Mouse (Mus musculus) frontal cortex, postnatal 10 days (tissue): ENCODE results near the gene Scpep1.
"Not testable (repeated sequence)": the region's sequence is repeated elsewhere in the genome, so short reads cannot be mapped to it uniquely, and the experiment has no call there.

Experiments used
- DNase-seq, 2 experiments: peaks; one replicate each; pipeline ENCODE4 v3.0.0; 2022; ENCODE audit warnings: low spot score in 2 of 2, mixed read lengths in 1 of 2

The Scpep1 gene

DNA sequence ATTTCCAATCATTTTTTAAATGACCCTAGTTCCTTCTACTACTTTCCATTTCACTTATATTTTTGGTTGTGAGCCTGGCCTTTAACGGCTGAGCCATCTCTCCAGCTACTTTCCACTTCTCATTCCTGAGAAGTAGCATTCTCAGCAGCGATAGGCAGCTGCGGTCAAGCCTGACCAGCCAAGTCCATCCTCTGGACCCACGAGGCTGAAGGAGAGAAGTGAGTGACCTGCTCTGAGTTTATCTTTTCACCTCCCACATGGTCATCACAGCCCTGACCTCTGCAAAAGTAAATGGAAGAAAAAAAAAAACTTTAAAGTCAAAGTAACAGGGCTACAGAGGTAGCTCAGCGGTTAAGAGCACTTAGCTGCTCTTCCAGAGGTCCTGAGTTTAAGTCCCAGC, 28.7 kb downstream of the Scpep1 start:
- no peak for DNase-seq

DNA sequence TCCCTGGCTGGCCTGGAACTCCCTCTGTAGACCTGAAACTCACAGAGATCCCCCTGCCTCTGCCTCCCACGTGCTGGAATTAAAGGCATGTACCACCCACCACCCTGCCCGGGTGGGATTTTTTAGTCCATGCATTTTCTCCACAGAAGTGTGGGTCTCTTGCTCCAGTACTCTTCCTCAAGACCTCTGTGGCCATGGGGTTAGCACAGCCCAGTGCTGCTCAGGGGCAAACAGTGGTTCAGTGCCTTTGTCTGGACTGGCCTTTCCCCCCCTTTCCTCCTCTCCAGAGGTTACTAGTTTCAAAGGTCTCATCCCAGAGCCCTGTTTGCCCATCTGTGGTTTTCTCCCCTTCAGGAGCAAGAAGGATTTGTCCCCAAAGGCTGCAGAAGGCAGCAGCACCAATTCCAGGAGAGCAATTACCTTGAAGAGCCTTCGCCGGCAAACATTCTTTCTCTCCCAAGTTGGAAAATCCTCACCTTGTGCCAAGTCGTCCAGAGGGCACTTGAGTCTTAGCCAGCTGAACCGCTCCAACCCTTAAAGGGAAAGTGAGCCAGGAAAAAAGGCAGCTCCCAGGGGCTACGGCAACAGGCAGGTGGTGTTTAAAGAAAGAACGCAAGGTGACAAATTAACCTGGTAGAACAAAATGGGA, 45.8 kb downstream of the Scpep1 start:
- DNase-seq = no peak

DNA sequence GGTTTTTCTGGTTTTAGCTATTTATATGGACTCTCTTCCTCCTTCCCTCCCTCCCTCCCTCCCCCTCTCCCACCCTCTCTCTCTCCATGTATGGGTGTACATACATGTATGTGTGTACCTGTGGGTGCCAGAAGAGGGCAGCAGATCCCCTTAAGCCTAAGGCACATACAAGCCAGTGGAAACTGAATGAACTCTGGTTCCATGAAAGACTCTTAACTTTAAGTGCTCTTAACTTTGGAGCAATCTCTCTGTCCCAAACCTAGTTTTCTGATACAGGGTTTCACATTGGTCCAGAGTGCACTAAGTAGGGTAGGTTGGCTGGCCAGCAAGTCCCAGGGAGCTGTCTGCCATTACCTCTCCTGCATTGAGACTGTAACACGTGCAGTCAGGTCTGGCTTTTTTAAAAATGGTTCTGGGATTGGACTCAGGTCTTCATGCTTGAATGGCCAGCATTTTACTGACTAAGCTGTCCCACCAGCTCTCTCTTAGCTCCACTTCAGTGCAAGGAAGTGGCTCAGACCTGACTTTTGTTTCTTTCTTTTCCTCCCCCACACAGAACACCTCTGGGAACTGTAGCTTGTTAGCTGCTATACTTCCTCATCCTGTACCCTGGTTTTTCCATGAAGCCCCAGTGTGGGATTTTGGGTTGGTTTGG, 46.6 kb downstream of the Scpep1 start:
- DNase-seq = peak; percentile 29

DNA sequence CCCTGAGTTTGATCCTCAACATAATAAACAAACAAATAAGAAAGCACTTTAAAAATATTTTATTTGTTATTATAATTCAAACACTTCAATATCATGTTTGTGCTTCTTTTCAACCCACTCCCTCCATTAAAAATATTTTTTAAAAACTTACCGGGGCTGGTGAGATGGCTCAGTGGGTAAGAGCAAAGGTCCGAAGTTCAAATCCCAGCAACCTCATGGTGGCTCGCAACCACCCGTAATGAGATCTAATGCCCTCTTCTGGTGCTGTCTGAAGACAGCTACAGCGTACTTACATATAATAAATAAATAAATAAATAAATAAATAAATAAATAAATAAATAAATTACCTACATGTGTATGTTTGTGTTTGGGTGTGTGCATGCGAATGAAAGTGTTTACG, 47.4 kb downstream of the Scpep1 start:
- no peak for DNase-seq

DNA sequence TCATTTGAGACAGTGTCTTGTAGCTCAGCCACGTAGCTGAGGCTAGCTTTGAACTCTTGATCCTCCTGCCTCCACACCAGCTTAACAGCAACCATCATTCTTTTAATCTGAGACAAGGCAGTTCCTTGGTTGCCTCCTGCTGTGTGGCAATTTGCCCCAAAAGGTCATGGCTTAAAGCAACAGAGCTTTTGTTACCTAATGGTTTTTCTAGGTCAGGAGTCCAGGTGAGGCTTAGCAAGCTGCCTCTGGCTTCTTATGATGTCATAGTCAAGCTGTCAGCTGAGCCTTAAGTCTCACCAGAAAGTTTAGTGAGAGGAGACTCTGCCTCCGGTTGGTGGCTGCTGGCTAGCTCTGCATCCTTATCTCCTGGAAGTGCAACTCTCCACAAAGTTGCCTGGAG, 49.6 kb downstream of the Scpep1 start:
- DNase-seq = no peak

DNA sequence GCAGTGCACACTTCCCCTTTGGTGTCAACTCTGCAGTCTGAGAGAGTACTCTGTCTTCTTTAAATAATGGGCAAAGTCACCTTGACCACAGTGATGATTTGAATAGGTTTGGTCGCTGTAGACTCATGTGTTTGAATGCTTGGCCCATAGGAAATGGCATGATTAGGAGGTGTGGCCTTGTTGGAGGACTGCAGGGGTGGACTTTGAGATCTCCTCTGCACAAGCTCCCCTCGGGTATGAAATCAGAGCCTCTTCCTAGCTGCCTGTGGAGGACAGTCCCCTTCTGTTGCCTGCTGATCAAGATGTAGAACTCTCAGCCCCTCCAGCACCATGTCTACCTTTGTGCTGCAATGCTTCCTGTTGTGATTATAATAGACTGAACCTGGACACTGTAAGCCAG, 51.2 kb downstream of the Scpep1 start:
- DNase-seq = no peak

DNA sequence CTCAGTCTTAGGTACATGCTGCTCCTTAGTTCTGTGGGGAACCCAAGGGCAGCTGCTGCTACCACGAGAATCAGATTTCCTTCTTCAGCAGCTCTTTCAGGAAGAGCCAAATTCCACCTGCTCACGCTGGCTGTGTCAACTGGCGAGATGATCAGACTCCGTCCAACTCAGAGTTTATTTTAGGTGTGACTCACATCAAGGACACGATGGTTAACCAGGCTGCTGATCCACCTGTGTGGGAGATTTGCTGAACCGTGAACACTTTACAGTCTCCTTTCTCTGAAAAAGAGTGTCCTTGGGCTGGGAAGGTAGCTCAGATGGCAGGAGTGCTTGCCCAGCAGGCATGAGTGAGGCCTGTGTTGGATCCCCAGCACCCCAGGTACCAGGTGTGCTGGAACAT, 52.5 kb downstream of the Scpep1 start:
- DNase-seq = no peak

DNA sequence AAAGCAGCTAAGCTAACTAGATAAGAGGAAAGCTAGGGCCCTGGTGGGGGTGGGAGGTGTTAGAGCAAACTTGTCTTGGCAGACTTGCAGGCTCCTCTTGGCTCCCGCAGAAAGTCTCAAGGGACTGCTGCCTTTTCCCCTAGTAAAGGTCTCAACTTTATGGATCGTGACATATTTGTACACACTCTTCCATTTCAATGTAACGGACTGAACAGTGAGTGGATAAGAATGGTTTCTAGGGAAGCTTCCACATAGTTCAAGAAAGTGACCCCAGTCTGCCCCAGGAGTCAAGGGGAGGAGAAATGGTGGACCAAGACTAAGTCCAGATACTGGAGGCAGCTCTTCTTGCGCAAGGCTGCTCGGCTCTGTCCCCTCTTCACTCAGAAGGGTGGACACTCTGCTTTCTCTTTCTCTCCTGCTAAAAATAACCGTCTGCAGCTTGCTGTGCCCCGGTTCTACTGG, 53.9 kb downstream of the Scpep1 start:
- DNase-seq = no peak

DNA sequence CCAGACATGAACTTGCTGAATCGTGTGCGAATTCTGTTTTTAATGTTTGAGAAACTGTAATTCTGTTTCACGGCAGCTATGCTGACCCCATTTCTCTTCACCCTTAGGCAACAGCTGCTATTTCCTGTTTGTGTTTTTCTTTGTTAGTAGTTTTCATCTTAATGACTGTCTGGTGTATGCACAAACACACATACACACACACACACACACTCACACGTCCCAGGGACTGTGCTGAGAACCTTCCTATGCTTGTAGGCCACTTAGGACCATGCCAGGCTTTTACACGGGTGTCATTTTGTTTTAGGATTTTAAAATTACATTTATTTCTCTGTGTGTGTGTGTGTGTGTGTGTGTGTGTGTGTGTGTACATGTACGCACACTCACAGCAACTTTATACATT, 55.7 kb downstream of the Scpep1 start:
- DNase-seq = no peak

DNA sequence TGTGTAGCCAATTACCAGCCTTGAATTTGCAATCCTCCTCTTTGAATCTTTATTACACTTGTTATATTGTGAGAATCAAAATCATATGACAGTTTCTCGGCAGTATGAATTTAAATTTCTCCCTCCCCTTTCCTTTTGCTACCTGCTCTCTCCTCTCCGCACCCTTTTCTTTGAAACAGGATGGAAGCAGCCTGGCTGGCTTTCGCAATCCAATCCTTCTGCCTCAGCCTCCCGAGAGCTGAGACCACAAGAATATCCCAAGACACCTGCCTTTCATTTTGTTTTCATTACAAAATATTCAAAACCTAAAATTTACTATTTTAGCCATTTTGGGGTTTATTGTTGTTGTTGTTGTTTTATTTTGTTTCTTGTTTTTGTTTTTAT, 56.9 kb downstream of the Scpep1 start:
- DNase-seq = no peak

DNA sequence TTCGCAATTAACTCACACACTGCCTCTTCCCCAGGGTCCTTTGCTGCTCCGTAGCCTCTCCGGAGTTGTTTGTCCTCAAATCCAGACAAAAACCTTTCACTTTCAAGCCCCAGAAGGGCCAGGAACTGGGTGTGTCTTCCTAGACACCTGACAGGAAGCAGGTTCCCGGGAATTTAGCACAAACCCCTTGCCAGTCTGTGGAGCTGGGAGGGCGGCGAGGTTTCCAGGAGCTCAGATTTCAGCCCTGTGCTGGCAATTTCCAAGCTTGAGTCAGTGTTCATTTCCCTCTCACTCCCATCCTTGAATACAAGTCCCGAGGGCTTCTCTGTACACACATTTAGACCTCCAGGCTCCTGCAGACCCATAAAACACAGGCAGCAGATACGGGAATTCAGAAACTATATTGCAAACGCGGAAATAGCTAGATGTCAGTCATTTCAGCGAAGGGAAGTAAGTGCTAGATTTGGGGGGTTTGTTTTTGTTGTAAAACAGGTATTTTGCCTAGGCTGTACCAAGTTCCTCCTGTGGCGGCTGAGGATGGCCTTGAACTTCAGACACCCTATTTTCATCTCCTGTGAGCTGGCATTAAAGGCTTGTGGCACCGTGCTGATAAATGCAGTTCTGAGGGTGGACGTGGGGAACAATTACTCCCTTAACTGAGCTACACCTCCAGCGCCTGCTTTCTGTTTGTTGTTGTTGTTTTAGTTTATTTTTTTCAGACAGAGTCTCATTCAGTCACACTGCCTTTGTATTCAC, 57.5 kb downstream of the Scpep1 start:
- DNase-seq = no peak

DNA sequence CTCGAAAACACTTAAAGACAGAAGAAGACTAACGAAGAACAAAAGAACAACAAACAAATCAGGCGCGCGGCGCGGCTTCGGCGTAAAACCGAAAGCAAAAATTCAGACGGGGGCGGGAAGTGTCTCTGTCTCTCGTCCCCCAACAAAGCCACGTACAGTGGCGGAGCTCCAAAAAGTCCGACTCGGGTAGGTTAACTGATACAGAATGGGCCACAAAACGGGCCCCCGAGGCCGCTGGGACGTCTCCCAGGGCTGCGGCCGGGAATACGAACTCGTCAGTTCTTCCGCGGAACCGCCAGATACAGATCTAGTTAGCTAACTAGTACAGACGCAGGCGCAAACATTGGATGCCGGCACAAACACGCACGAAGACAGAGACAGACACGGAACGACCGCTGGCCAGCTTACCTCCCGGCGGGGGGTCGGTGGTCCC, 59.4 kb downstream of the Scpep1 start:
- peak; percentile 38 to 49 for DNase-seq

DNA sequence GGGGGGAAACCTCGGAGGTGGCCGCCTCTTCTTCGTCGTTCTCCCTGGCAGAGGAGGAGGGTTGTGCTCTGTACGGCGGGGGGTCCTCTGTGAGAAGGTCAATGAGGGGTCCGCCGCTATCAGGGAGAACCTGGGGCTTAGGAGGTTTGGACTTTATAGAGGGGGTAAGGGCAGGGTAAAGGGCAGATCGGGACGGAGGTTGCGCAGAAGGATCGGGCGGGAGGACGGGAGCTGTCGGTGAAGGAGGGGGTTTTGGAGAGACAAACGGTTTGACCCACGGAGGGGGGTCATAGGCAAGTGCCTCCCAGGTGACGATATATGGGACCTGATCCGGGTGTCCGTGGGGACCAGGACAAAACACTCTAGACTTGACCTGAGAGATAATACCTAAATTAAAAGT, 60.0 kb downstream of the Scpep1 start:
- peak; percentile 18 to 21 for DNase-seq

DNA sequence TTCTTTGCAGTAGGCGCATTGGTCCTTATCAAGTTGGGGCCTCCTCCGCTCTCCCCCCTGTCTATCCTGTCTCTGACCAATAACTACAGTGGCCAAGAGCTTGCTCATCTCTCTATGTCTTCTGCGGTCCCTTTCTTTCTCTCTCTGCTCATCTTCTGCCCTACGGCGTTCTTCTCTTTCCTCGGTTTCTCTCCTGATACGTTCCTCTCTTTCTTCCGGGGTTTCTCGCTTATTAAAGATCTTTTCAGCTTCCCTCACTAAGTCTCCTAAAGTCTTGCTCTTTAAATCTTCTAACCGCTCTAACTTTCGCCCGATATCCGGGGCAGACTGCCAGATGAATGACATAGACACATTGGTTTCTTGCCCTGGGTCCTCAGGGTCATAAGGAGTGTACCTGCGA, 61.0 kb downstream of the Scpep1 start:
- DNase-seq = not testable (repeated sequence)

DNA sequence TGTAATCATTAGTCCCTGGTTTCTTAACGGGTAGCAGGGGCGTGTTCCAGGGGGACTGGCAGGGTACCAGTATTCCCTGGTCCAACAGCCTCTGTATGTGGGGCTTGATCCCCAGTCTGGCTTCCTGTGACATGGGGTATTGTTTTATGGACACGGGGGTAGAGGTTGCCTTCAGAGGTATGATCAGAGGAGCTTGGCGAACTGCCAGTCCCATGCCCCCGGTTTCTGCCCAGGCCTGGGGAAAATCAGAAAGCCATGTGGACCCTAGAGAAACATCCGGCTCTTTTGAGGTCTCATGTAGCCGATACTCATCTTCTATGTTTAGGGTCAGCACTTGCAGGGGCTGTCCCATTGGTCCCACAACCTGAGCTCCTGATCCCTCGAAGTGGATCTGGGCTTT, 61.8 kb downstream of the Scpep1 start:
- DNase-seq = peak in 1 of 2 experiments; percentile 42

DNA sequence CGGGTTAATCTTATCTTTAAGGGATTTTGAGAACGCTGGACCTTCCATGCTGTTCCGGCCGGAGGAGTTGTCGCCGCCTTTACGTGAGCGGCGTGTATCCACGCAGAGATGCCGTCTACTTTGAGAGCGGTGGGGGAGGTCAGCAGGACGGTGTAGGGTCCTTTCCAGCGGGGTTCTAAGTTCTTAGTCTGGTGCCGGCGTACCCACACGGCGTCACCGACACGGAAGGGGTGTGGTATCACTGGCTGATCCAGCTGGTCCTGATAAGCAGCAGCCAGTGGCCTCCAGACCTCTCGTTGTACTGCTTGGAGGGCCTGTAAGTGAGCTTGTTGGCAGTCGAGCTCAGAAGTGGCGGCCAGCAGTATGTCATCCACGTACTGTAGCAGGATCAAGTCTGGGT, 62.5 kb downstream of the Scpep1 start:
- peak; percentile 27 to 46 for DNase-seq

DNA sequence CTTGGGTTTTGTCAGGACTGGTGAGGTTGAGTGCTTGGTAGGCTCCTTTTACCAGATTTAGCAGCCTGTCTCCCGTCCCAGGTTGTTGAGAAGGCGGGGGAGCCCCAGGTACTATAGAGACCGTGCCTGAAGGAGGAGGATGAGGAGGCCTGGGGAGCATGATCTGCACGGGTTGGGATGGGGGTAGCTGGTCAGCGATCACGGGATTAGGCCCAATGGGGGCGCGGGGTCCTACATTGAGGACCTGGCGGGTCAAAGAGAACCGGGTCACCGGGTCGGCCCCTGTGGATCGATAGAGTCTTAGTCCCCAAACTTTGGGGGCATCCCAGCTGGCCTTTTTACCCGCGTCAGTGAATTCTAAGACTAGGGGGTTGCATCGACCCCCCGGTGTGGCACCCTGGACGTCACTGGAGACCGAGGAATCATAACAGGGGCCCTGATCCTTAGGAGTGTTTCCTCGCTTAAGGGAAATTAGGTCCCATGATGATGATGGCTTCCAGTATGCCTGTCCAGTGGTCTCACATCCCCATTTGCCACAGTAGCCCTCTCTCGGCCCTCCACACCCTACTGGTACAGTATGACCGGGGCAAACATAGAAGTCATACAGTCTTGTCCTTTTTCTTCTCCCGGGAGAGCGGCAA, 63.2 kb downstream of the Scpep1 start:
- peak; percentile 71 to 77 for DNase-seq

DNA sequence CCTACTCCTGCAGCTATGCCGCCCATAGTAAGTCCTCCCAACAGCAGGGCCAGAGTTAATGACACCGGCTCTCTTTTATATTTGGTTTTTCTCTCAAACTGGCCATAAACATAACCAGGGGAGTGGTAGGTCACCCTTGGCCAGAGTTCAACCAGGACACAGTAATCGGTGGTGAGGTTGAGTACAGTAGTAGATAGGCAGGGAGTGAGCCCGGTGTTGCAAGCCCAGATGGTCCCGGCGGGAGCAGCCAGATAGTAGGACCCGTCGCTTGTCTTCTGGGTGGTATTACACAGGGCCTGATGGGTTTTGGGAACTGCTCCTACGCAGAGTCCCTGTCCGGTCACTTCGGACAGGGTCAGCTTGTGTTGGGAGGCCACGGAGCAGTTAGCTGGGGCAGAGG, 63.8 kb downstream of the Scpep1 start:
- peak; percentile 40 to 63 for DNase-seq

DNA sequence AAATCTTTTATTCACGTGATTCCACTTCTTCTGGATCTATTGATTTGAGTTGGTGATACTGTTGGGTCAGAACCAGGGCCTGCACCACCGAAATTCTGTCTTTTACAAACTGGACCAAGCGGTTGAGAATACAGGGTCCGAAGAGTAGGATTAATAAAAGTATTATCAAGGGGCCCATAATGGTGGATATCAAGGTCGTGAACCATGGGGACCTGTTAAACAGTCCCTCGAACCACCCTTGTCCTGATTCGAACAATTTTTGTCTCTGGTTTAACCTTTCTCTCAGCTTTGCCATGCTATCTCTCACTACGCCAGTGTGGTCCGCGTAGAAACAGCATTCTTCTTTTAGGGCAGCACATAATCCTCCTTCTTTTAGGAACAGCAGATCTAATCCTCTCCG, 64.4 kb downstream of the Scpep1 start:
- DNase-seq = not testable (repeated sequence)

DNA sequence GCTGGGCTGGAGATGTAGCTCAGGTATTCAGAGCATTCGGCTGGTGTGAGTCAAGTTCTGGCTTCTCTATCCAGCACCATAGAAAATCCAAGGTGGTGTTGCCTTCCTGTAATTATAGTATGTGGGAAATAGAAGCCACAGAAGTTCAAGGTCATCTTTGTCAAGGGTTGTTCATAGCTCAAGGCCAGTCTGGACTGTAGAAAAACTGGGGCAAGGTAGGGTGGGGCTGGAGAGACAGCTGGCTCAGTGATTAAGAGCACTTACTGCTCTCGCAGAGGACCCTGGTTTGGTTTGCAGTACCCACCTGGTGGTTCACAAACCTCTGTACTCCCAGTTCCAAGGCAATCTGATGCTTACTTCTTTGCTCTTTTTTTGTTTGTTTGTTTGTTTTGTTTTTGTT, 66.3 kb downstream of the Scpep1 start:
- no peak for DNase-seq

DNA sequence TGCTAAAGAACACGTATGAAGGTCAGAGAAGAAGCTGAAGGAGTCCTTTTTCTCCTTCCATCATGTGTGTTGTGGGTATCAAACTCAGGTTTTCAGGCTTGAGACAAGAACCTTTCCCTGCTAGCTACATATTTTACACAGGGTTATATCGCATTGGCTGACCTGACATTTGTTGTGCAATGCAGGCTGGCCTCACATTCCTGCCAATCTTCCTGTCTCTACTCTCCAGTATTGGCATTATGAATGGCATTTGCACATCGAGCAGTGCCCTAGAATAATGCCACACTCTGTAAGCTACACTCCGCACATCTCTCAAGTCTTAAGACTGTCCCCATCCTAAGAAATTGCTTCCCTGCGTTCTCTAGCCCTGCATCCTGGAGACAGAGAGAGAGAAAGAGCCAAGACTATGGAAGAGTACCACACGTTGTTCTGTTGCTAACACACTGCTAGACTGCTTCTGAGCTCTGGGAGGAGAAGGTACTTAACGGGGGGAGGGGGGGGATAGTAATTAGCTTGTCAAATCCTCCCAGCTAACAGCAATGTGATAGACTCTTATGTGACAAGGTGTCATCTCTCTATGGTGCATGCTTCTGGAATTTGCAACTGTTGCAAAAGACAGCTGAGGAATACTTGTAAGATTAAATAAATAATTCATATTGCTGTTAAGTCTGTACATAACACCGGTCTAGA, 70.7 kb downstream of the Scpep1 start:
- DNase-seq = no peak

DNA sequence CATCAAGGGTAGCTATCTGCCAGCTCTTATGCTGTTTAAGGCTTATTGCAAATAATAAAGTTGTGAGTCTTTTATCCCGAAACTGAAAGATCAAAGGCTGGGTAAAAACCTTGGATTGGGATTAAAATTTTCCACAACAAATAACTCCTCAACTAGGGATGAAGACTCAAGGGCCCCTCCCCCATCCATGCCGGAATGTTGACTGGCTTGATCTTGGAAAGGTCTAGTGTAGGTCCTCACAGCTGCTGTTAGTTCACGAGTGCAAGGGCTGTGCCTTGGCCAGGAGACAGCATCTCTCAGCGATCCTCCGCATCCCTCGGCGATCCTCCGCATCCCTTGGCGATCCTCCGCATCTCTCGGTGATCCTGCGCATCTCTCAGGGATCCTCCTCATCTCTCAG, 77.3 kb downstream of the Scpep1 start:
- no peak for DNase-seq
